9 mouse cellular contexts compared by ENCODE assay signal in genomic region chr13:78171320-78171719, GRCm38 (mm10). TPM values are rescaled to one million over a fixed set of nuclear protein-coding genes. Genes with fewer than 3 reads are reported as not detected.
DNase-seq lines count a peak whose midpoint lies in the region; ATAC-seq and TF ChIP-seq lines count a peak whose summit lies in the region.
"Had no signal": no experiment of that assay in that cellular context is flagged by ENCODE, and none has a peak within 500 bp of the region (broad histone marks: within the 10 kb centered on the region; RNA-seq: fewer than 3 reads in every experiment).

No protein-coding gene starts in this region.

- H3K27ac ChIP-seq in kidney, embryonic 15.5 days, result no peak overlapping the region
- peak overlapping the region; percentile 89 for H3K27ac ChIP-seq in forebrain, embryonic 10.5 days
- H3K27ac ChIP-seq in limb, embryonic 14.5 days (replicated peaks; ENCODE audit: low read depth, low read length), result no peak overlapping the region
- H3K27ac ChIP-seq: liver, embryonic 14.5 days had no signal

- H3K9ac ChIP-seq in kidney, embryonic 15.5 days, result no peak overlapping the region
- no peak overlapping the region for H3K9ac ChIP-seq in limb, embryonic 14.5 days (ENCODE audit: low read depth, low read length, severe bottlenecking)
- H3K9ac ChIP-seq: liver, embryonic 14.5 days had no signal

- H3K4me1 ChIP-seq in kidney, embryonic 15.5 days, result peaks cover 5% of the 10 kb centered on the region; the same call in 1 of the 2 replicates
- peaks cover 58% of the 10 kb centered on the region for H3K4me1 ChIP-seq in forebrain, embryonic 10.5 days
- H3K4me1 ChIP-seq in limb, embryonic 14.5 days (ENCODE audit: control insufficient read depth, insufficient read depth, low read length), result no peaks in the 10 kb centered on the region

- DNase-seq in kidney, adult 11 months, result no peak
- peak; percentile 58 for DNase-seq in R1 (ENCODE audit: low read depth, low spot score)
- DNase-seq in forebrain, embryonic 10.5 days (ENCODE audit: extremely low spot score, low spot score), result peak; percentile 45
- DNase-seq in limb, embryonic 14.5 days (ENCODE audit: low spot score), result peak; percentile 68
- DNase-seq in testis, postnatal 10 days (ENCODE audit: low spot score), result peak; percentile 61
- DNase-seq in frontal cortex, postnatal 36 days (ENCODE audit: low spot score in 2 of 2), result no peak
- no peak for DNase-seq in left cerebral cortex, adult 8-10 months (ENCODE audit: low spot score in 2 of 2)

- H3K27me3 ChIP-seq in kidney, embryonic 15.5 days, result peaks cover 84% of the 10 kb centered on the region
- H3K27me3 ChIP-seq in forebrain, embryonic 10.5 days (ENCODE audit: poor library complexity, severe bottlenecking), result peaks cover 100% of the 10 kb centered on the region
- peaks cover 87% of the 10 kb centered on the region for H3K27me3 ChIP-seq in limb, embryonic 14.5 days (ENCODE audit: control insufficient read depth, insufficient read depth, low read length)

- no peak overlapping the region for H3K4me3 ChIP-seq in kidney, embryonic 15.5 days (replicated peaks)
- peak overlapping the region; percentile 42 for H3K4me3 ChIP-seq in forebrain, embryonic 10.5 days
- no peak overlapping the region for H3K4me3 ChIP-seq in limb, embryonic 14.5 days (replicated peaks; ENCODE audit: low read length)

- H3K9me3 ChIP-seq in kidney, embryonic 15.5 days (replicated peaks), result no peaks in the 10 kb centered on the region
- no peaks in the 10 kb centered on the region for H3K9me3 ChIP-seq in forebrain, embryonic 10.5 days
- H3K9me3 ChIP-seq in limb, embryonic 14.5 days (ENCODE audit: control insufficient read depth, low read length), result no peaks in the 10 kb centered on the region

- 0 out of 2 replicates have a peak overlapping the region, but pooled peaks have one; percentile 19 for H3K4me2 ChIP-seq in kidney, embryonic 15.5 days
- H3K4me2 ChIP-seq in limb, embryonic 14.5 days (replicated peaks; ENCODE audit: low read depth, low read length, severe bottlenecking), result no peak overlapping the region

- WGBS in kidney, embryonic 15.5 days, result 3% methylated on average over 15 of the region's 15 CpGs
- under 1% methylated on average over 15 of the region's 15 CpGs for WGBS in forebrain, embryonic 10.5 days
- 1% methylated on average over 15 of the region's 15 CpGs for WGBS in limb, embryonic 14.5 days

- ATAC-seq in kidney, embryonic 15.5 days (replicated peaks; ENCODE audit: low FRiP score), result no peak
- ATAC-seq in limb, embryonic 14.5 days (ENCODE audit: low FRiP score, low read depth), result no peak

- H3K36me3 ChIP-seq in kidney, embryonic 15.5 days, result no peaks in the 10 kb centered on the region
- H3K36me3 ChIP-seq in forebrain, embryonic 10.5 days (replicated peaks), result no peaks in the 10 kb centered on the region
- no peaks in the 10 kb centered on the region for H3K36me3 ChIP-seq in limb, embryonic 14.5 days (ENCODE audit: control insufficient read depth, insufficient read depth, low read length)

- no peak for TF ChIP-seq POLR2A in limb, embryonic 14.5 days (IDR thresholded peaks at IDR 0.05; ENCODE audit: borderline replicate concordance, extremely low read depth, insufficient read depth, insufficient read length)

RNA-seq across cellular contexts. Expression of gene Nr2f1, which starts 28.2 kb away (rescaled TPM):
- 15.1 and 18.1 TPM in 2 replicates for polyA plus RNA-seq in kidney, embryonic 15.5 days (2015; fragmentation: Nextera tagmentation; extraction: Ambion mirVana)
- 64.9 and 66.1 TPM in 2 replicates for polyA plus RNA-seq in forebrain, embryonic 10.5 days (2016; fragmentation: Nextera tagmentation; extraction: Ambion mirVana)
- 16.6 and 26.6 TPM in 2 replicates for polyA plus RNA-seq in limb, embryonic 14.5 days (2012; rRNA removed)
- polyA plus RNA-seq in limb, embryonic 14.5 days (2014; fragmentation: Nextera tagmentation; extraction: Ambion mirVana), result 1.6 and 2.1 TPM in 2 replicates
- total RNA-seq in left cerebral cortex, adult 8-10 months (2022), result 100 to 1,000 TPM in 1 of 4 experiments, 10 to 100 TPM in 3; 92.7 to 104 (median 96.8) TPM

Comparison
In these comparisons a context has a peak if more than half of its experiments do, and no peak if none do; other contexts are left out.
1. DNase-seq: peak in R1 (single experiment), forebrain, embryonic 10.5 days (single experiment), limb, embryonic 14.5 days (single experiment) and testis, postnatal 10 days (single experiment); none in kidney, adult 11 months (single experiment), frontal cortex, postnatal 36 days (0 of 2) and left cerebral cortex, adult 8-10 months (0 of 2).